Mouse (Mus musculus): ENCODE results near the gene Alox5ap. TPM values are rescaled to one million over a fixed set of nuclear protein-coding genes. Genes with fewer than 3 reads are reported as not detected.

Alox5ap gene
- polyA plus RNA-seq, 1 experiment from 2014 or later: 17.8 TPM

GRCm38 (mm10) chr5:149274390-149275104, 10.0 kb downstream of the Alox5ap start:
- Histone ChIP-seq H3K9ac (replicated peaks; ENCODE audit: low read length) (no peak overlapping the region), H3K4me1 (ENCODE audit: insufficient read depth, low read length) (peaks cover 4% of the 10 kb centered on the region; the same call in 1 of the 2 replicates), H3K4me3 (ENCODE audit: low read length) (no peak overlapping the region), H3K27me3 (ENCODE audit: insufficient read depth, low read length) (no peaks in the 10 kb centered on the region), H3K27ac (ENCODE audit: low read length) (no peak overlapping the region), H3K9me3 (ENCODE audit: low read length) (peaks cover 12% of the 10 kb centered on the region), H3K4me2 (replicated peaks; ENCODE audit: low read depth, low read length) (no peak overlapping the region), H3K36me3 (ENCODE audit: insufficient read depth, low read length) (no peaks in the 10 kb centered on the region)
- WGBS: 89% methylated on average over 15 of the region's 15 CpGs
- ATAC-seq (ENCODE audit: low FRiP score, low TSS enrichment): no peak

GRCm38 (mm10) chr5:149275105-149275494, 10.5 kb downstream of the Alox5ap start:
- Histone ChIP-seq H3K36me3 (ENCODE audit: insufficient read depth, low read length) (no peaks in the 10 kb centered on the region), H3K4me3 (ENCODE audit: low read length) (no peak overlapping the region), H3K4me2 (replicated peaks; ENCODE audit: low read depth, low read length) (no peak overlapping the region), H3K4me1 (ENCODE audit: insufficient read depth, low read length) (peaks cover 4% of the 10 kb centered on the region; the same call in 1 of the 2 replicates), H3K27me3 (ENCODE audit: insufficient read depth, low read length) (no peaks in the 10 kb centered on the region), H3K27ac (ENCODE audit: low read length) (no peak overlapping the region), H3K9me3 (ENCODE audit: low read length) (peaks cover 12% of the 10 kb centered on the region), H3K9ac (replicated peaks; ENCODE audit: low read length) (no peak overlapping the region)
- 89% methylated on average over 1 of the region's 1 CpGs for WGBS
- no peak for ATAC-seq (ENCODE audit: low FRiP score, low TSS enrichment)

GRCm38 (mm10) chr5:149277529-149277928, 13.0 kb downstream of the Alox5ap start:
- Histone ChIP-seq H3K9me3 (ENCODE audit: low read length) (peaks cover 10% of the 10 kb centered on the region), H3K27ac (ENCODE audit: low read length) (no peak overlapping the region), H3K4me1 (ENCODE audit: insufficient read depth, low read length) (peaks cover 4% of the 10 kb centered on the region; the same call in 1 of the 2 replicates), H3K27me3 (ENCODE audit: insufficient read depth, low read length) (no peaks in the 10 kb centered on the region), H3K4me3 (ENCODE audit: low read length) (no peak overlapping the region), H3K4me2 (replicated peaks; ENCODE audit: low read depth, low read length) (no peak overlapping the region), H3K9ac (replicated peaks; ENCODE audit: low read length) (no peak overlapping the region), H3K36me3 (ENCODE audit: insufficient read depth, low read length) (no peaks in the 10 kb centered on the region)
- WGBS: 79% methylated on average over 5 of the region's 5 CpGs
- ATAC-seq (ENCODE audit: low FRiP score, low TSS enrichment): no peak

GRCm38 (mm10) chr5:149279273-149279844, 14.8 kb downstream of the Alox5ap start:
- H3K4me1 ChIP-seq (ENCODE audit: insufficient read depth, low read length): peaks cover 4% of the 10 kb centered on the region; the same call in 1 of the 2 replicates
- H3K27me3 ChIP-seq (ENCODE audit: insufficient read depth, low read length): no peaks in the 10 kb centered on the region
- H3K9ac ChIP-seq (replicated peaks; ENCODE audit: low read length): no peak overlapping the region
- no peak overlapping the region for H3K4me3 ChIP-seq (ENCODE audit: low read length)
- H3K27ac ChIP-seq (ENCODE audit: low read length): no peak overlapping the region
- H3K36me3 ChIP-seq (ENCODE audit: insufficient read depth, low read length): no peaks in the 10 kb centered on the region
- no peak; the same call in 1 of the 2 replicates for ATAC-seq (ENCODE audit: low FRiP score, low TSS enrichment)
- WGBS: 39% methylated on average over 22 of the region's 22 CpGs
- peaks cover 16% of the 10 kb centered on the region for H3K9me3 ChIP-seq (ENCODE audit: low read length)
- peak overlapping the region; percentile 9; the same call in 1 of the 2 replicates for H3K4me2 ChIP-seq (replicated peaks; ENCODE audit: low read depth, low read length)

GRCm38 (mm10) chr5:149283009-149283408, 18.4 kb downstream of the Alox5ap start:
- H3K36me3 ChIP-seq (ENCODE audit: insufficient read depth, low read length): no peaks in the 10 kb centered on the region
- 0 out of 2 replicates have a peak, but pooled peaks cover 3% of the 10 kb centered on the region for H3K27me3 ChIP-seq (ENCODE audit: insufficient read depth, low read length)
- H3K4me2 ChIP-seq (replicated peaks; ENCODE audit: low read depth, low read length): no peak overlapping the region
- H3K9ac ChIP-seq (replicated peaks; ENCODE audit: low read length): no peak overlapping the region
- WGBS: 87% methylated on average over 2 of the region's 2 CpGs
- ATAC-seq (ENCODE audit: low FRiP score, low TSS enrichment): no peak
- 0 out of 2 replicates have a peak, but pooled peaks cover 7% of the 10 kb centered on the region for H3K4me1 ChIP-seq (ENCODE audit: insufficient read depth, low read length)
- no peak overlapping the region for H3K4me3 ChIP-seq (ENCODE audit: low read length)
- H3K27ac ChIP-seq (ENCODE audit: low read length): no peak overlapping the region
- H3K9me3 ChIP-seq (ENCODE audit: low read length): peaks cover 10% of the 10 kb centered on the region; the same call in 1 of the 2 replicates

GRCm38 (mm10) chr5:149283821-149284220, 19.3 kb downstream of the Alox5ap start:
- Histone ChIP-seq H3K4me1 (ENCODE audit: insufficient read depth, low read length) (0 out of 2 replicates have a peak, but pooled peaks cover 7% of the 10 kb centered on the region), H3K9me3 (ENCODE audit: low read length) (peaks cover 10% of the 10 kb centered on the region; the same call in 1 of the 2 replicates)
- ATAC-seq (ENCODE audit: low FRiP score, low TSS enrichment): no peak; the same call in 1 of the 2 replicates

GRCm38 (mm10) chr5:149286021-149286420, 21.5 kb downstream of the Alox5ap start:
- Histone ChIP-seq H3K27me3 (ENCODE audit: insufficient read depth, low read length) (0 out of 2 replicates have a peak, but pooled peaks cover 6% of the 10 kb centered on the region), H3K9me3 (ENCODE audit: low read length) (peaks cover 10% of the 10 kb centered on the region; the same call in 1 of the 2 replicates), H3K9ac (replicated peaks; ENCODE audit: low read length) (no peak overlapping the region), H3K4me2 (replicated peaks; ENCODE audit: low read depth, low read length) (no peak overlapping the region), H3K36me3 (ENCODE audit: insufficient read depth, low read length) (no peaks in the 10 kb centered on the region), H3K27ac (ENCODE audit: low read length) (no peak overlapping the region), H3K4me3 (ENCODE audit: low read length) (no peak overlapping the region), H3K4me1 (ENCODE audit: insufficient read depth, low read length) (0 out of 2 replicates have a peak, but pooled peaks cover 7% of the 10 kb centered on the region)
- ATAC-seq (ENCODE audit: low FRiP score, low TSS enrichment): no peak
- 54% methylated on average over 7 of the region's 7 CpGs for WGBS

More at GRCm38 (mm10) chr5:149283821-149284220, 19.3 kb downstream of the Alox5ap start:
- H3K9ac ChIP-seq (replicated peaks; ENCODE audit: low read length): no peak overlapping the region
- H3K36me3 ChIP-seq (ENCODE audit: insufficient read depth, low read length): no peaks in the 10 kb centered on the region
- H3K4me3 ChIP-seq (ENCODE audit: low read length): no peak overlapping the region
- H3K27ac ChIP-seq (ENCODE audit: low read length): no peak overlapping the region
- no peak overlapping the region for H3K4me2 ChIP-seq (replicated peaks; ENCODE audit: low read depth, low read length)
- H3K27me3 ChIP-seq (ENCODE audit: insufficient read depth, low read length): 0 out of 2 replicates have a peak, but pooled peaks cover 6% of the 10 kb centered on the region

GRCm38 (mm10) chr5:149287148-149288038, 22.8 kb downstream of the Alox5ap start:
- 23% methylated on average over 41 of the region's 41 CpGs for WGBS
- Histone ChIP-seq H3K4me2 (replicated peaks; ENCODE audit: low read depth, low read length) (peak overlapping the region; percentile 64), H3K9me3 (ENCODE audit: low read length) (peaks cover 7% of the 10 kb centered on the region; the same call in 1 of the 2 replicates)

GRCm38 (mm10) chr5:149291266-149291665, 26.7 kb downstream of the Alox5ap start:
- Histone ChIP-seq H3K4me1 (ENCODE audit: insufficient read depth, low read length) (0 out of 2 replicates have a peak, but pooled peaks cover 7% of the 10 kb centered on the region), H3K27me3 (ENCODE audit: insufficient read depth, low read length) (0 out of 2 replicates have a peak, but pooled peaks cover 6% of the 10 kb centered on the region), H3K36me3 (ENCODE audit: insufficient read depth, low read length) (no peaks in the 10 kb centered on the region), H3K9ac (replicated peaks; ENCODE audit: low read length) (no peak overlapping the region), H3K4me3 (ENCODE audit: low read length) (no peak overlapping the region), H3K4me2 (replicated peaks; ENCODE audit: low read depth, low read length) (no peak overlapping the region), H3K9me3 (ENCODE audit: low read length) (no peaks in the 10 kb centered on the region), H3K27ac (ENCODE audit: low read length) (no peak overlapping the region)
- no peak for ATAC-seq (ENCODE audit: low FRiP score, low TSS enrichment)
- 92% methylated on average over 5 of the region's 5 CpGs for WGBS

More at GRCm38 (mm10) chr5:149287148-149288038, 22.8 kb downstream of the Alox5ap start:
- Histone ChIP-seq H3K9ac (replicated peaks; ENCODE audit: low read length) (peak overlapping the region; percentile 64), H3K36me3 (ENCODE audit: insufficient read depth, low read length) (no peaks in the 10 kb centered on the region), H3K4me1 (ENCODE audit: insufficient read depth, low read length) (0 out of 2 replicates have a peak, but pooled peaks cover 7% of the 10 kb centered on the region), H3K27ac (ENCODE audit: low read length) (no peak overlapping the region), H3K4me3 (ENCODE audit: low read length) (peak overlapping the region; percentile 44), H3K27me3 (ENCODE audit: insufficient read depth, low read length) (0 out of 2 replicates have a peak, but pooled peaks cover 6% of the 10 kb centered on the region)
- ATAC-seq (ENCODE audit: low FRiP score, low TSS enrichment): no peak; the same call in 1 of the 2 replicates
